Mouse (Mus musculus): ENCODE measurements at regions not wholly inside any gene's neighbourhood (a gene's known extent, or its start where the extent isn't known, plus 50 kb on each side); places are given as distances from the start of the nearest gene placed in this dataset.

GRCm38 (mm10) chr3:149437763-149438162 lies 447.4 kb upstream of the Adgrl2 start:
- TF ChIP-seq CTCF (IDR thresholded peaks at IDR 0.05; ENCODE audit: extremely low read depth, insufficient read depth, low read length) (no peak), POLR2A (IDR thresholded peaks at IDR 0.05; ENCODE audit: extremely low read depth, insufficient read depth, low read length) (no peak)

Data from cortical plate, adult 2 months (tissue).